ENCODE assay signal across 8 mouse cellular contexts in genomic region chr11:101279193-101279569, GRCm38 (mm10). TPM values are rescaled to one million over a fixed set of nuclear protein-coding genes. Genes with fewer than 3 reads are reported as not detected.
DNase-seq lines count a peak whose midpoint lies in the region; ATAC-seq and TF ChIP-seq lines count a peak whose summit lies in the region.

No protein-coding gene starts in this region.

- no peak overlapping the region for H3K9ac ChIP-seq in CH12.LX (ENCODE audit: insufficient read depth, low read depth)
- peak overlapping the region; percentile 64; the same call in 1 of the 2 replicates for H3K9ac ChIP-seq in forebrain, embryonic 14.5 days (ENCODE audit: low read length)
- peak overlapping the region; percentile 76 for H3K9ac ChIP-seq in liver, embryonic 16.5 days (ENCODE audit: low read depth, low read length)

- TF ChIP-seq EP300 in CH12.LX (IDR thresholded peaks at IDR 0.05; ENCODE audit: low read length): no peak

- peaks cover 16 to 42% of the 10 kb centered on the region in 2 experiments for H3K4me1 ChIP-seq in CH12.LX (ENCODE audit: control insufficient read depth in 1 of 2, insufficient read depth in 2 of 2)
- H3K4me1 ChIP-seq in forebrain, embryonic 14.5 days (ENCODE audit: control insufficient read depth, insufficient read depth, low read length): peaks cover 23% of the 10 kb centered on the region
- peaks cover 21% of the 10 kb centered on the region for H3K4me1 ChIP-seq in liver, embryonic 16.5 days (ENCODE audit: control insufficient read depth, low read depth, low read length)

- no peaks in the 10 kb centered on the region for H3K27me3 ChIP-seq in CH12.LX (replicated peaks)
- no peaks in the 10 kb centered on the region for H3K27me3 ChIP-seq in forebrain, embryonic 14.5 days (replicated peaks; ENCODE audit: control insufficient read depth, insufficient read depth, low read length)
- no peaks in the 10 kb centered on the region for H3K27me3 ChIP-seq in liver, embryonic 16.5 days (ENCODE audit: control insufficient read depth, insufficient read depth, low read depth, low read length)

- intact Hi-C loops in gastrocnemius, adult 2 months (cut with DNase I): no loop called here

- in situ Hi-C loops in CH12.LX (cut with MboI; ENCODE audit: low pct_ligation_motif_present, low pct_unique_long_range_greater_than_20kb, low sequenced_read_pairs): no loop called here

- dilution Hi-C loops in CH12.LX (cut with MboI; ENCODE audit: extremely low pct_ligation_motif_present, extremely low pct_unique_long_range_greater_than_20kb, low sequenced_read_pairs): no loop called here

- TF ChIP-seq CTCF in gastrocnemius, adult 2 months (IDR thresholded peaks at IDR 0.05): no peak
- no peak for TF ChIP-seq CTCF in CH12.LX (conservative IDR thresholded peaks at IDR 0.05 in 1 of 2, IDR thresholded peaks at IDR 0.05 in 1 of 2; ENCODE audit: low read depth in 2 of 2, low read length in 2 of 2)

- no peak; the same call in 1 of the 2 replicates for ATAC-seq in forebrain, embryonic 14.5 days
- peak; percentile 17; the same call in 1 of the 2 replicates for ATAC-seq in liver, embryonic 16.5 days (ENCODE audit: low read depth)

- H3K36me3 ChIP-seq in CH12.LX (replicated peaks in 1 of 2; ENCODE audit: control insufficient read depth in 1 of 2, insufficient read depth in 1 of 2, low read length in 1 of 2): peaks cover 14 to 43% of the 10 kb centered on the region in 2 experiments
- H3K36me3 ChIP-seq in forebrain, embryonic 14.5 days (ENCODE audit: control insufficient read depth, insufficient read depth, low read length): 0 out of 2 replicates have a peak, but pooled peaks cover 2% of the 10 kb centered on the region
- H3K36me3 ChIP-seq in liver, embryonic 16.5 days (ENCODE audit: control insufficient read depth, insufficient read depth): peaks cover 2% of the 10 kb centered on the region; the same call in 1 of the 2 replicates

- peak overlapping the region; percentile 92 for H3K27ac ChIP-seq in gastrocnemius, adult 2 months
- H3K27ac ChIP-seq in CH12.LX (ENCODE audit: insufficient read depth, low read depth): no peak overlapping the region
- H3K27ac ChIP-seq in forebrain, embryonic 14.5 days (ENCODE audit: low read depth, low read length): no peak overlapping the region
- no peak overlapping the region for H3K27ac ChIP-seq in liver, embryonic 16.5 days (ENCODE audit: low read length)

- TF ChIP-seq RAD21 in CH12.LX (IDR thresholded peaks at IDR 0.05; ENCODE audit: low read depth, low read length): no peak

- no peak for DNase-seq in gastrocnemius, adult 2 months
- DNase-seq in gastrocnemius, adult 18-20 months (ENCODE audit: low spot score): no peak
- DNase-seq in CH12.LX (ENCODE audit: extremely low read depth): no peak
- DNase-seq in forebrain, embryonic 14.5 days (ENCODE audit: low spot score): no peak
- no peak for DNase-seq in layer of hippocampus, postnatal 14 days (ENCODE audit: low spot score in 2 of 2)
- DNase-seq in right cerebral cortex, adult 2 months (ENCODE audit: low spot score in 2 of 2): no peak
- no peak for DNase-seq in urinary bladder, postnatal 4 days (ENCODE audit: low spot score in 2 of 2)

- no peaks in the 10 kb centered on the region for H3K9me3 ChIP-seq in CH12.LX (replicated peaks; ENCODE audit: low read length)
- H3K9me3 ChIP-seq in forebrain, embryonic 14.5 days (replicated peaks; ENCODE audit: control insufficient read depth, low read length): no peaks in the 10 kb centered on the region
- H3K9me3 ChIP-seq in liver, embryonic 16.5 days (replicated peaks; ENCODE audit: control insufficient read depth, low read length): no peaks in the 10 kb centered on the region

- no peaks in the 10 kb centered on the region; the same call in 1 of the 2 replicates for H3K79me2 ChIP-seq in CH12.LX (replicated peaks; ENCODE audit: control insufficient read depth, extremely low read depth, insufficient read depth, poor library complexity, severe bottlenecking)

- WGBS in forebrain, embryonic 14.5 days: 73% methylated on average over 14 of the region's 14 CpGs
- 57% methylated on average over 14 of the region's 14 CpGs for WGBS in liver, embryonic 16.5 days (ENCODE audit: insufficient replicate concordance)

- peak overlapping the region; percentile 84 for H3K4me3 ChIP-seq in gastrocnemius, adult 2 months
- peak overlapping the region in 1 of 3 experiments; percentile 77 for H3K4me3 ChIP-seq in CH12.LX (replicated peaks in 1 of 3; ENCODE audit: low read depth in 2 of 3, low read length in 2 of 3, poor library complexity in 1 of 3)
- H3K4me3 ChIP-seq in forebrain, embryonic 14.5 days (ENCODE audit: low read depth, low read length): peak overlapping the region; percentile 55
- H3K4me3 ChIP-seq in liver, embryonic 16.5 days (ENCODE audit: low read depth, low read length): peak overlapping the region; percentile 74

- H3K4me2 ChIP-seq in CH12.LX (ENCODE audit: insufficient read depth, low read depth, poor library complexity, severe bottlenecking): peak overlapping the region; percentile 9; the same call in 1 of the 2 replicates
- H3K4me2 ChIP-seq in forebrain, embryonic 14.5 days (ENCODE audit: low read length): peak overlapping the region; percentile 69
- H3K4me2 ChIP-seq in liver, embryonic 16.5 days (ENCODE audit: low read depth, low read length): peak overlapping the region; percentile 66

- no peak for TF ChIP-seq POLR2A in CH12.LX (IDR thresholded peaks at IDR 0.05; ENCODE audit: low read depth, low read length)

TF ChIP-seq in CH12.LX, 34 proteins besides CTCF, POLR2A, EP300 and RAD21 (continues in another document):
- no peak for TF ChIP-seq ETS1 (conservative IDR thresholded peaks at IDR 0.05; ENCODE audit: low read depth, low read length)
- no peak for TF ChIP-seq ZKSCAN1 (IDR thresholded peaks at IDR 0.05; ENCODE audit: borderline replicate concordance, low read depth, low read length)
- no peak for TF ChIP-seq MAZ (IDR thresholded peaks at IDR 0.05; ENCODE audit: low read depth, low read length)
- TF ChIP-seq KAT2A (IDR thresholded peaks at IDR 0.05; ENCODE audit: insufficient replicate concordance, low read length): no peak
- no peak for TF ChIP-seq MAX (IDR thresholded peaks at IDR 0.05; ENCODE audit: low read length)
- no peak for TF ChIP-seq JUN (IDR thresholded peaks at IDR 0.05; ENCODE audit: insufficient read depth, low read depth, low read length)
- no peak for TF ChIP-seq MYC (IDR thresholded peaks at IDR 0.05; ENCODE audit: low read depth, low read length)
- TF ChIP-seq MEF2A (IDR thresholded peaks at IDR 0.05; ENCODE audit: borderline replicate concordance, low read depth, low read length): no peak
- TF ChIP-seq MAFK (IDR thresholded peaks at IDR 0.05; ENCODE audit: insufficient replicate concordance, low read length): no peak
- TF ChIP-seq USF1 (IDR thresholded peaks at IDR 0.05; ENCODE audit: low read depth, low read length): no peak
- TF ChIP-seq CHD2 (IDR thresholded peaks at IDR 0.05; ENCODE audit: low read length): no peak; the same call in 1 of the 2 replicates
- no peak for TF ChIP-seq ZNF384 (IDR thresholded peaks at IDR 0.05; ENCODE audit: low read depth, low read length)

RNA-seq across cellular contexts. Expression of gene Coa3, which starts 0.3 kb away (rescaled TPM):
- total RNA-seq in gastrocnemius, adult 2 months (2021): 10 to 100 TPM; 63.0 to 87.7 TPM
- 10 to 100 TPM; 71.2 to 81.6 TPM for total RNA-seq in gastrocnemius, adult 18-20 months (2021)
- total RNA-seq in CH12.LX (2012; rRNA removed): 285 TPM in 2 replicates
- 177 and 179 TPM in 2 replicates for total RNA-seq in CH12.LX (2014; rRNA removed)
- polyA plus RNA-seq in CH12.LX (2012; ENCODE audit: insufficient read length, low read depth): 113 and 117 TPM in 2 replicates
- 237 and 260 TPM in 2 replicates for polyA plus RNA-seq in forebrain, embryonic 14.5 days (2014; fragmentation: Nextera tagmentation; extraction: Ambion mirVana)
- polyA plus RNA-seq in liver, embryonic 16.5 days (2015; fragmentation: Nextera tagmentation; extraction: Ambion mirVana): 77.7 and 79.9 TPM in 2 replicates
- 10 to 100 TPM; 82.2 to 93.7 TPM for total RNA-seq in layer of hippocampus, postnatal 14 days (2021)

RNA-seq across cellular contexts. Expression of gene Cntd1, which starts 0.4 kb away (rescaled TPM):
- total RNA-seq in gastrocnemius, adult 2 months (2021): under 1 TPM; 0.20 to 0.36 TPM
- under 1 TPM; 0.31 to 0.37 TPM for total RNA-seq in gastrocnemius, adult 18-20 months (2021)
- total RNA-seq in CH12.LX (2012; rRNA removed): 2.5 and 3.4 TPM in 2 replicates
- total RNA-seq in CH12.LX (2014; rRNA removed): 0.65 and 0.98 TPM in 2 replicates
- 0.85 and 0.96 TPM in 2 replicates for polyA plus RNA-seq in CH12.LX (2012; ENCODE audit: insufficient read length, low read depth)
- polyA plus RNA-seq in forebrain, embryonic 14.5 days (2014; fragmentation: Nextera tagmentation; extraction: Ambion mirVana): 0.76 and 1.3 TPM in 2 replicates
- polyA plus RNA-seq in liver, embryonic 16.5 days (2015; fragmentation: Nextera tagmentation; extraction: Ambion mirVana): 0.70 and 0.74 TPM in 2 replicates
- total RNA-seq in layer of hippocampus, postnatal 14 days (2021): under 1 TPM; 0.33 to 0.46 TPM

RNA-seq across cellular contexts. Expression of gene Wnk4, which starts 18.8 kb away (rescaled TPM):
- under 1 TPM; 0.08 to 0.22 TPM for total RNA-seq in gastrocnemius, adult 2 months (2021)
- total RNA-seq in gastrocnemius, adult 18-20 months (2021): under 1 TPM; 0.23 to 0.26 TPM
- 0.85 and 1.2 TPM in 2 replicates for total RNA-seq in CH12.LX (2012; rRNA removed)
- 0.62 and 0.90 TPM in 2 replicates for total RNA-seq in CH12.LX (2014; rRNA removed)
- 5.4 and 7.8 TPM in 2 replicates for polyA plus RNA-seq in CH12.LX (2012; ENCODE audit: insufficient read length, low read depth)
- 3.0 and 3.4 TPM in 2 replicates for polyA plus RNA-seq in forebrain, embryonic 14.5 days (2014; fragmentation: Nextera tagmentation; extraction: Ambion mirVana)
- polyA plus RNA-seq in liver, embryonic 16.5 days (2015; fragmentation: Nextera tagmentation; extraction: Ambion mirVana): 4.3 and 5.4 TPM in 2 replicates
- total RNA-seq in layer of hippocampus, postnatal 14 days (2021): 1 to 10 TPM; 6.9 to 9.4 TPM

RNA-seq across cellular contexts. Expression of gene Becn1, which starts 22.9 kb away (rescaled TPM):
- 10 to 100 TPM; 79.6 to 85.8 TPM for total RNA-seq in gastrocnemius, adult 2 months (2021)
- 10 to 100 TPM; 85.6 to 95.6 TPM for total RNA-seq in gastrocnemius, adult 18-20 months (2021)
- total RNA-seq in CH12.LX (2012; rRNA removed) (280 and 282 TPM in 2 replicates), CH12.LX (2014; rRNA removed) (207 and 224 TPM in 2 replicates)
- 177 and 237 TPM in 2 replicates for polyA plus RNA-seq in CH12.LX (2012; ENCODE audit: insufficient read length, low read depth)
- 172 and 177 TPM in 2 replicates for polyA plus RNA-seq in forebrain, embryonic 14.5 days (2014; fragmentation: Nextera tagmentation; extraction: Ambion mirVana)
- polyA plus RNA-seq in liver, embryonic 16.5 days (2015; fragmentation: Nextera tagmentation; extraction: Ambion mirVana): 89.6 and 93.6 TPM in 2 replicates
- 100 to 1,000 TPM; 182 to 185 TPM for total RNA-seq in layer of hippocampus, postnatal 14 days (2021)

RNA-seq across cellular contexts. Expression of gene Vps25, which starts 25.7 kb away (rescaled TPM):
- total RNA-seq in gastrocnemius, adult 2 months (2021): 10 to 100 TPM; 40.2 to 53.4 TPM
- total RNA-seq in gastrocnemius, adult 18-20 months (2021): 10 to 100 TPM; 46.1 to 46.8 TPM
- total RNA-seq in CH12.LX (2012; rRNA removed) (102 and 132 TPM in 2 replicates), CH12.LX (2014; rRNA removed) (97.7 and 105 TPM in 2 replicates)
- 210 and 211 TPM in 2 replicates for polyA plus RNA-seq in CH12.LX (2012; ENCODE audit: insufficient read length, low read depth)
- 110 and 118 TPM in 2 replicates for polyA plus RNA-seq in forebrain, embryonic 14.5 days (2014; fragmentation: Nextera tagmentation; extraction: Ambion mirVana)
- polyA plus RNA-seq in liver, embryonic 16.5 days (2015; fragmentation: Nextera tagmentation; extraction: Ambion mirVana): 72.2 and 75.2 TPM in 2 replicates
- total RNA-seq in layer of hippocampus, postnatal 14 days (2021): 10 to 100 TPM; 72.3 to 80.9 TPM

Comparison
In these comparisons a context has a peak if more than half of its experiments do, and no peak if none do; other contexts are left out.
1. H3K4me2 ChIP-seq: peak in every context shown above with its lines; median percentile 69 in forebrain, embryonic 14.5 days; 66 in liver, embryonic 16.5 days; 9 in CH12.LX.